Mouse (Mus musculus) heart, postnatal 0 days (tissue): Measurements from ENCODE around the gene Pipox. TPM values are rescaled to one million over a fixed set of nuclear protein-coding genes. Genes with fewer than 3 reads are reported as not detected.

Source experiments
- ATAC-seq: fragments of 200-750 bp; cut with Nextera tagmentation; 2 replicates; pipeline ENCODE4 v1.8.0; 2017; ENCODE audit warnings: low read depth, moderate number of reproducible peaks, moderate library complexity; ENCODE audit not compliant: insufficient read depth
- DNase-seq: peaks from one replicate; pipeline ENCODE4 v3.0.0-alpha.2; 2016; ENCODE audit warnings: low spot score
- H3K27ac ChIP-seq: fragments of 300-500 bp; sonication (generic); 2 replicates; pipeline ENCODE4 v1.5.1; 2014; ENCODE audit warnings: low read depth, mild to moderate bottlenecking
- H3K27me3 ChIP-seq: fragments of 300-500 bp; sonication (generic); 2 replicates; pipeline ENCODE4 v1.6.1; 2014; ENCODE audit warnings: low read length, mixed read lengths; ENCODE audit not compliant: control insufficient read depth, insufficient read depth
- H3K36me3 ChIP-seq: fragments of 300-500 bp; sonication (generic); replicated peaks from 2 replicates; pipeline ENCODE4 v1.6.1; 2014; ENCODE audit warnings: low read length, mixed read lengths; ENCODE audit not compliant: control insufficient read depth, insufficient read depth
- H3K4me1 ChIP-seq: fragments of 300-500 bp; sonication (generic); 2 replicates; pipeline ENCODE4 v1.6.1; 2014; ENCODE audit warnings: antibody characterized with exemption; ENCODE audit not compliant: control insufficient read depth, insufficient read depth
- H3K4me2 ChIP-seq: fragments of 300-500 bp; sonication (generic); 2 replicates; pipeline ENCODE4 v1.6.1; 2014; ENCODE audit warnings: low read depth, mild to moderate bottlenecking, low read length, moderate library complexity
- H3K4me3 ChIP-seq: fragments of 300-500 bp; sonication (generic); 2 replicates; pipeline ENCODE4 v1.5.1; 2014; ENCODE audit warnings: low read depth, low read length
- H3K9ac ChIP-seq: fragments of 300-500 bp; sonication (generic); replicated peaks from 2 replicates; pipeline ENCODE4 v1.6.1; 2014; ENCODE audit warnings: low read depth, low read length, mixed read lengths
- H3K9me3 ChIP-seq: fragments of 300-500 bp; sonication (generic); replicated peaks from 2 replicates; pipeline ENCODE4 v1.6.1; 2016; ENCODE audit warnings: low read length; ENCODE audit not compliant: control insufficient read depth
- CTCF ChIP-seq: IDR thresholded peaks from 2 replicates; pipeline ENCODE4 v1.5.1; 2016; ENCODE audit warnings: antibody characterized with exemption, control low read depth, low read depth
- EP300 ChIP-seq: IDR thresholded peaks from 2 replicates; pipeline ENCODE4 v1.6.1; 2016; ENCODE audit warnings: antibody characterized with exemption, low read depth
- WGBS: fragments of 180-500 bp; shearing (Covaris S2); extraction: QIAGEN DNeasy Blood & Tissue Kit; methylation state at CpG from one replicate; pipeline ENCODE4 v1.1.7; 2014; 5-methylcytosine and 5-hydroxymethylcytosine counted together
- polyA plus RNA-seq: library from polyadenylated mRNA; unstranded; fragments of >200 nt; fragmentation: Nextera tagmentation; extraction: Ambion mirVana; gene quantifications from 2 replicates; pipeline ENCODE4 v1.2.1, GENCODE M21; 2015
- total RNA-seq: library from RNA; depleted of rRNA; stranded (reverse); fragments of >200 nt; gene quantifications from 2 replicates; pipeline ENCODE4 v1.2.3, GENCODE M21; 2014; ENCODE audit warnings: low replicate concordance

Pipox gene
- total and polyA plus RNA-seq, 2 experiments from 2014 or later, result 2.4 to 2.6 TPM

DNA sequence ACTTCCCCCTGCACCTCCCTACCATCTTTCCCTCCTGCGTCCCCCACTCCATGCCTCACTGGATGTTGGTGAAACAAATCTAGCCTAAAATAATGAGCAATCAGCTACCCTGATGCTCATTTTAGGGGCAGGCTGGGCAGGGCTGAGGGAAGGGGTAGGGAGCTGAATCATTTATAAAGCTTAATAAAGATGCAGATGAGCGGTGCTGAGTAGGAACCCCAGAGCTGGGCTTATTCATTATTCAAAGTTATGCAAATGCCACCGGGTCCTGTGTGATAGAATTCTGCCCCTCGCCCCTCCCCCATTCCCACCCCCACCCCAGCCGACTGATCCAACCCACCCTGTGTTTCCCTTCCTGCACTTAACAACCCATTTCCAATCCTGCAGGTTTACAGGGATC, 18.6 kb downstream of the Pipox start:
- Histone ChIP-seq H3K27me3 (no peaks in the 10 kb centered on the region), H3K4me2 (no peak overlapping the region), H3K4me3 (no peak overlapping the region), H3K36me3 (no peaks in the 10 kb centered on the region), H3K4me1 (peaks cover 38% of the 10 kb centered on the region), H3K9me3 (no peaks in the 10 kb centered on the region), H3K27ac (no peak overlapping the region), H3K9ac (no peak overlapping the region)
- DNase-seq, result no peak
- TF ChIP-seq EP300 (no peak), CTCF (no peak)
- 65% methylated on average over 5 of the region's 5 CpGs for WGBS
- no peak for ATAC-seq

DNA sequence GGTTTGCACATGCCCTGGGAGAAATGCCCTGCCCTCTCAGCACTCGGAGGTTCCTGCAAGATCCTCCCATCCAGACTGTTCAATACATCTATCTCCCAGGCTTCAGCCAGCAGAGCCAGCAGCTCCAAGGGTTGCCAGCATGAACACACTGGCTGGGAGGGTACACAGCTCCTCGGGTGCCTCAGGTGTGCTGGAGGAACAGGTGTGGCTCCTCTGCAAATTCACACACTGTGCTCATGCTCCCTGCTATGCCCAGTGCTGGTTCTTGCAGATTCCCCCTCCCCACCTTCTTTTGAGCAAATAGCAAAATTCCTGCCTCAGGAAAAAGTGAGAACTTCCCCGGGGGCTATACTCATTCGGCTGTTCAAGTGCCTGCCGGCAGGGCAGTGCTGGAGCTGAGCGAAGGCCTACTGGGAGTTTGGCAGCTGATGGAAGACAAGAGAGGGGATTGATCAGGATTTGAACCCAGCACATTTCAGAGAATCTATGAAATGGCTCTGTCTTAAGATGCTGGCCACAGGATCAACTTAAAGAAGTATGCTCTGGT, 19.1 kb downstream of the Pipox start:
- Histone ChIP-seq H3K9ac (no peak overlapping the region), H3K9me3 (no peaks in the 10 kb centered on the region), H3K27me3 (no peaks in the 10 kb centered on the region), H3K4me1 (peaks cover 38% of the 10 kb centered on the region), H3K36me3 (no peaks in the 10 kb centered on the region), H3K4me2 (no peak overlapping the region), H3K27ac (no peak overlapping the region), H3K4me3 (no peak overlapping the region)
- DNase-seq, result no peak
- WGBS, result 57% methylated on average over 6 of the region's 6 CpGs
- TF ChIP-seq CTCF (no peak), EP300 (no peak)
- no peak for ATAC-seq

GRCm38 (mm10) chr11:77873116-77873515, 20.8 kb downstream of the Pipox start:
- peaks cover 38% of the 10 kb centered on the region for H3K4me1 ChIP-seq
- H3K27ac ChIP-seq, result no peak overlapping the region
- no peak overlapping the region for H3K9ac ChIP-seq
- whole genome bisulfite sequencing, result 43% methylated on average over 3 of the region's 3 CpGs
- H3K36me3 ChIP-seq, result no peaks in the 10 kb centered on the region
- H3K9me3 ChIP-seq, result no peaks in the 10 kb centered on the region
- no peak overlapping the region for H3K4me3 ChIP-seq
- ATAC-seq (no peak), DNase-seq (no peak)
- TF ChIP-seq CTCF (no peak), EP300 (no peak)
- H3K4me2 ChIP-seq, result no peak overlapping the region
- H3K27me3 ChIP-seq, result no peaks in the 10 kb centered on the region

- H3K27ac ChIP-seq, result no peak overlapping the region
- peaks cover 35% of the 10 kb centered on the region for H3K4me1 ChIP-seq
- no peaks in the 10 kb centered on the region for H3K36me3 ChIP-seq
- H3K9ac ChIP-seq, result no peak overlapping the region
- TF ChIP-seq CTCF (no peak), EP300 (no peak)
- DNase-seq, result no peak
- no peak overlapping the region for H3K4me3 ChIP-seq
- no peaks in the 10 kb centered on the region for H3K27me3 ChIP-seq
- H3K4me2 ChIP-seq, result peak overlapping the region; percentile 39
- H3K9me3 ChIP-seq, result no peaks in the 10 kb centered on the region
- 0 out of 2 replicates have a peak, but pooled peaks have one; percentile 22 for ATAC-seq
- WGBS, result 9% methylated on average over 7 of the region's 7 CpGs
Measured at GRCm38 (mm10) chr11:77872685-77873084, 21.2 kb downstream of the Pipox start.

GRCm38 (mm10) chr11:77872236-77872635, 21.7 kb downstream of the Pipox start:
- Histone ChIP-seq H3K4me2 (peak overlapping the region; percentile 39), H3K4me3 (no peak overlapping the region), H3K36me3 (no peaks in the 10 kb centered on the region), H3K9me3 (no peaks in the 10 kb centered on the region), H3K27me3 (no peaks in the 10 kb centered on the region), H3K9ac (no peak overlapping the region), H3K4me1 (peaks cover 31% of the 10 kb centered on the region), H3K27ac (no peak overlapping the region)
- 3% methylated on average over 11 of the region's 11 CpGs for WGBS
- ATAC-seq, result no peak
- DNase-seq, result no peak
- no peak for TF ChIP-seq EP300
- no peak for TF ChIP-seq CTCF

DNA sequence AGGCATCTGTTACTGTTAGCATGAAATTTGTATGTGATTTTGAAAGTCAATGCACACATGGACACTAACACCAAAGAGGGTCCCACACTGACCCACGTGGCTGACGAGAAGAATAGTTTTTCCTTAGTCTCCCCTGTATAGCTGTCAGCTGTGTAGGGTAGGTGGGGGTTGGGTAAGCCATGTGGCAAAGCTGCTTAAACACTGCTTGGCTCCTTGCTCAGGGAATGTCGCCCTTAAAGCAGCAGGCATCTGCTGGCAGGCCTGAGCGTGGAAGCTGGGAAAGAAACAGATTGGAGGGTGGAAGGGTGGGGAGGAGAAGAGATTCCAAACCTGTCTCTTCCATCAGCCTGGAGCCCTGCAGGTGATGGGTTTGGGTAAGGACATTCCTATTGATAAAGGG, 22.5 kb downstream of the Pipox start:
- Histone ChIP-seq H3K4me3 (no peak overlapping the region), H3K27me3 (no peaks in the 10 kb centered on the region), H3K36me3 (peaks cover 6% of the 10 kb centered on the region; the same call in 1 of the 2 replicates), H3K4me2 (no peak overlapping the region), H3K9ac (no peak overlapping the region), H3K4me1 (peaks cover 26% of the 10 kb centered on the region), H3K9me3 (no peaks in the 10 kb centered on the region), H3K27ac (no peak overlapping the region)
- no peak for DNase-seq
- 22% methylated on average over 4 of the region's 4 CpGs for WGBS
- TF ChIP-seq EP300 (no peak), CTCF (no peak)
- ATAC-seq, result peak; percentile 48
